Mouse (Mus musculus): ENCODE results near the gene Paqr7.

DNA sequence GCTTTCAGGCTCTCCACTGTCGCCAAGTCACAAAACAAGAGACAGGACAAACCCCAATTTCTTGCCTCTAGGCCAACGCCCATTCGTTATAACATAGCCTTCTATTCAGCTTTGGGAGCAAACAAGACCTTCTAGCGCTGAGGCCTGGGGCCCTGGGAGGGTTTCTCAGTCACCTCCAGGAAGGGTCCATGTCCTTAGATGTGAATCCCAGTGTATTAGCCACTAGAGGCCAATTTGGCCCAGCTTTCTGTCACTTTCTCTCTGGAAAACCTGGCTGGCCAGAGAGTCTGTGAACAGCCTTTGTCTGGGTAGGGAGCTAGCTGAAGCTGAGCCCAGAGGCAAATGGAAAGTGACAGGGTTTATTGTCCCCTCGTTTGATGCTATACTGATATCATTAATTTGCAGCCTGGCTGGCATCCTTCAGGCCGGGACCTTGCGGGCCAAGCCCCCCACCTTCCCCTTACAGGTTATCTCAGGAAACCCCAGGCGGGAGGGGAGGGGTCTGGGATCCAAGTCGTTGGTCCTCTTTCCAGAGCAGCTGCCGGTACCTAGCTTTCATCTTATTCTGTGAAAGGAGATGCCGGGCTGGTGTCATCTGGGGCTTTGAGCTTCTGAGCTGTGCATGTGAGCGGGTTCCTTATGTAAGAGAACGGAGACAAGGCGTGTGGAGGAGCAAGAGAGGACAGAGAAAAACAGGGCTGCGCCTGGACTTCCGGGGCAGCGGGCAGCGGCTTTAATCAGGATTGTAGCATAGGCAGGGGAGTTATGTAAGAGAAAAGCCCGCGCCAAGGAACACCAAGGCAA is 45.9 kb upstream of the Paqr7 start:
- TF ChIP-seq POLR2A (IDR thresholded peaks at IDR 0.05; ENCODE audit: low read depth, low read length) (no peak), CTCF (IDR thresholded peaks at IDR 0.05; ENCODE audit: borderline replicate concordance, insufficient read depth, low read length) (no peak)
